Comparison of ENCODE assay signal across 11 mouse cellular contexts in genomic region chr3:42784203-42784602, GRCm38 (mm10).
"Had no signal": no experiment of that assay in that cellular context is flagged by ENCODE, and none has a peak within 500 bp of the region (broad histone marks: within the 10 kb centered on the region; RNA-seq: fewer than 3 reads in every experiment).

No protein-coding gene starts in this region.

- DNase-seq: liver, postnatal 0 days; lung, adult 2 months; lung, postnatal 14 days; lung, postnatal 36 days; right cerebral cortex, postnatal 25 days; thymus, adult 18-20 months; thymus, postnatal 14 days; thymus, postnatal 36 days had no signal

- ATAC-seq: liver, postnatal 0 days; lung, postnatal 0 days; midbrain, embryonic 13.5 days; midbrain, embryonic 15.5 days had no signal
